Mouse (Mus musculus) CH12.LX (cell line): ENCODE measurements at regions not wholly inside any gene's neighbourhood (a gene's known extent, or its start where the extent isn't known, plus 50 kb on each side); places are given as distances from the start of the nearest gene placed in this dataset.
A peak's percentile ranks its signal among the peaks of the same experiment; 100 is the strongest.

Experiments used
- DNase-seq: peaks from one replicate; pipeline ENCODE4 v3.0.0-alpha.2; 2013; ENCODE audit errors: extremely low read depth
- H3K27ac ChIP-seq: 2 replicates; pipeline ENCODE4 v1.5.1; 2012; ENCODE audit warnings: low read depth, mild to moderate bottlenecking, control low read depth, moderate library complexity; ENCODE audit not compliant: insufficient read depth
- H3K27me3 ChIP-seq: replicated peaks from 2 replicates; pipeline ENCODE3; 2012; ENCODE audit warnings: inconsistent platforms
- H3K36me3 ChIP-seq, 2 experiments: replicated peaks in 1 of 2; 2 replicates each; pipeline versions ENCODE3 to v1.6.1; 2012; ENCODE audit warnings: inconsistent platforms in 1 of 2, low read length in 1 of 2, mild to moderate bottlenecking in 1 of 2, mixed read lengths in 1 of 2, moderate library complexity in 1 of 2; ENCODE audit not compliant: control insufficient read depth in 1 of 2, insufficient read depth in 1 of 2
- H3K4me1 ChIP-seq, 2 experiments: 2 replicates each; pipeline ENCODE4 v1.6.1; 2012; ENCODE audit warnings: inconsistent platforms in 1 of 2, moderate library complexity in 1 of 2; ENCODE audit not compliant: insufficient read depth in 2 of 2, control insufficient read depth in 1 of 2
- H3K4me2 ChIP-seq: 2 replicates; pipeline ENCODE4 v1.6.1; 2012; ENCODE audit warnings: low read depth, mild to moderate bottlenecking, control low read depth; ENCODE audit not compliant: poor library complexity, insufficient read depth, severe bottlenecking
- H3K4me3 ChIP-seq, 3 experiments: fragments of 150-350 bp in 1 of 3; sonication (generic) in 1 of 3; replicated peaks in 1 of 3; 2 replicates each; pipeline versions ENCODE3 to v1.5.1; 2011 to 2012; ENCODE audit warnings: low read depth in 2 of 3, low read length in 2 of 3, mild to moderate bottlenecking in 2 of 3, moderate library complexity in 2 of 3, control low read depth in 1 of 3, improper control_type of control experiment in 1 of 3, inconsistent platforms in 1 of 3, mixed read lengths in 1 of 3; ENCODE audit not compliant: poor library complexity in 1 of 3
- H3K79me2 ChIP-seq: replicated peaks from 2 replicates; pipeline ENCODE4 v1.6.1; 2012; ENCODE audit warnings: mild to moderate bottlenecking, moderate library complexity; ENCODE audit not compliant: control insufficient read depth, poor library complexity, insufficient read depth, severe bottlenecking; ENCODE audit errors: extremely low read depth
- H3K9ac ChIP-seq: 2 replicates; pipeline ENCODE4 v1.6.1; 2012; ENCODE audit warnings: low read depth, mild to moderate bottlenecking, control low read depth, moderate library complexity; ENCODE audit not compliant: insufficient read depth
- H3K9me3 ChIP-seq: replicated peaks from 2 replicates; pipeline ENCODE3; 2012; ENCODE audit warnings: low read length, inconsistent platforms, mixed read lengths
- E2F4 ChIP-seq: IDR thresholded peaks from 2 replicates; pipeline ENCODE4 v1.6.1; 2011; ENCODE audit warnings: low read depth, low read length, improper control_type of control experiment; ENCODE audit not compliant: insufficient replicate concordance
- EP300 ChIP-seq: IDR thresholded peaks from 2 replicates; pipeline ENCODE4 v1.6.1; 2011; ENCODE audit warnings: low read length, improper control_type of control experiment
- ETS1 ChIP-seq: conservative IDR thresholded peaks from 2 replicates; pipeline ENCODE4 v1.6.1; 2012; ENCODE audit warnings: low read depth, mild to moderate bottlenecking, inconsistent platforms, low read length, improper control_type of control experiment, moderate library complexity
- GABPA ChIP-seq: IDR thresholded peaks from 2 replicates; pipeline ENCODE4 v1.6.1; 2012; ENCODE audit warnings: low read depth, low read length, improper control_type of control experiment, inconsistent platforms; ENCODE audit not compliant: insufficient replicate concordance
- JUND ChIP-seq: conservative IDR thresholded peaks from 2 replicates; pipeline ENCODE4 v1.6.1; 2011; ENCODE audit warnings: low read depth, low read length, improper control_type of control experiment
- KAT2A ChIP-seq: IDR thresholded peaks from 2 replicates; pipeline ENCODE4 v1.6.1; 2012; ENCODE audit warnings: low read length, improper control_type of control experiment, inconsistent platforms; ENCODE audit not compliant: insufficient replicate concordance
- MAX ChIP-seq: IDR thresholded peaks from 2 replicates; pipeline ENCODE4 v1.6.1; 2011; ENCODE audit warnings: low read length, improper control_type of control experiment
- MXI1 ChIP-seq: IDR thresholded peaks from 2 replicates; pipeline ENCODE4 v1.6.1; 2011; ENCODE audit warnings: mild to moderate bottlenecking, low read depth, low read length, improper control_type of control experiment
- MYC ChIP-seq: IDR thresholded peaks from 2 replicates; pipeline ENCODE4 v1.6.1; 2011; ENCODE audit warnings: low read depth, mild to moderate bottlenecking, improper control_type of control experiment, low read length
- POLR2AphosphoS2 ChIP-seq: IDR thresholded peaks from 2 replicates; pipeline ENCODE4 v1.6.1; 2011; ENCODE audit warnings: low read depth, low read length, improper control_type of control experiment
- UBTF ChIP-seq: IDR thresholded peaks from 2 replicates; pipeline ENCODE4 v1.6.1; 2012; ENCODE audit warnings: low read depth, mild to moderate bottlenecking, inconsistent platforms, low read length, improper control_type of control experiment, moderate library complexity
- USF1 ChIP-seq: IDR thresholded peaks from 2 replicates; pipeline ENCODE4 v1.6.1; 2014; ENCODE audit warnings: low read depth, mild to moderate bottlenecking, inconsistent platforms, low read length, improper control_type of control experiment
- USF2 ChIP-seq: conservative IDR thresholded peaks from 2 replicates; pipeline ENCODE4 v1.6.1; 2011; ENCODE audit warnings: low read depth, low read length, improper control_type of control experiment
- ZNF384 ChIP-seq: IDR thresholded peaks from 2 replicates; pipeline ENCODE4 v1.6.1; 2012; ENCODE audit warnings: low read depth, low read length, improper control_type of control experiment, inconsistent platforms
- dilution Hi-C: fragments of 300-500 bp; cut with MboI; formaldehyde crosslinking; loops from 2 replicates; pipeline ENCODE4 v1.14.3; 2020; ENCODE audit warnings: low sequenced_read_pairs; ENCODE audit not compliant: extremely low pct_unique_long_range_greater_than_20kb, extremely low pct_ligation_motif_present
- in situ Hi-C: fragments of 300-500 bp; cut with MboI; formaldehyde crosslinking; loops from 3 replicates; pipeline ENCODE4 v1.14.3; 2019; ENCODE audit warnings: low sequenced_read_pairs, low pct_ligation_motif_present, low pct_unique_long_range_greater_than_20kb, mixed read lengths

DNA sequence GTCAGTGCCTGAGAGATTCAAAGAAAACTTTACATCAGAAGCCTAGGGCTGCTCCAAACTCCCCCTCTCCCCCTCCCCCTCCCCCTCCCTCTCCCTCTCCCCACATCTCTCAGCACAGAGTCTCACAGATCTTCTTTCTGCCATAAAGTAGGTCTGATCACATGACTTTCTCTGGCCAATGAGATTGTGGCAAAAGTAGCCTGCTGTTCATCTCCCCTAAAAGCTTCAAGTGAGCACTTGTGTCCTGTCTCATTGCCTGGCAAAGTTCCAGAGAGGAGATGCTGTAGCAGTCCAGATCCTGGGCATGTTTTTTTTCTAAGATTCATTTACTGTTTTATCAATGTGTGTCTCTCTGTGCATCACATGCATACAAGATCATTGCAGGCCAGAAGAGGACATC is 234.5 kb upstream of the Mgmt start:
- H3K4me1 ChIP-seq: no peaks in the 10 kb centered on the region
- H3K27me3 ChIP-seq: peaks cover 50% of the 10 kb centered on the region
- DNase-seq: peak; percentile 1
- in situ Hi-C loops: no loop called here
- TF ChIP-seq GABPA: no peak
- no peak for TF ChIP-seq USF2
- TF ChIP-seq UBTF: no peak
- no peak for TF ChIP-seq POLR2AphosphoS2
- no peaks in the 10 kb centered on the region for H3K79me2 ChIP-seq
- H3K9me3 ChIP-seq: no peaks in the 10 kb centered on the region
- dilution Hi-C loops: no loop called here
- H3K4me3 ChIP-seq: no peak overlapping the region
- no peak overlapping the region for H3K27ac ChIP-seq
- no peak overlapping the region for H3K9ac ChIP-seq
- no peak overlapping the region for H3K4me2 ChIP-seq
- no peaks in the 10 kb centered on the region for H3K36me3 ChIP-seq

DNA sequence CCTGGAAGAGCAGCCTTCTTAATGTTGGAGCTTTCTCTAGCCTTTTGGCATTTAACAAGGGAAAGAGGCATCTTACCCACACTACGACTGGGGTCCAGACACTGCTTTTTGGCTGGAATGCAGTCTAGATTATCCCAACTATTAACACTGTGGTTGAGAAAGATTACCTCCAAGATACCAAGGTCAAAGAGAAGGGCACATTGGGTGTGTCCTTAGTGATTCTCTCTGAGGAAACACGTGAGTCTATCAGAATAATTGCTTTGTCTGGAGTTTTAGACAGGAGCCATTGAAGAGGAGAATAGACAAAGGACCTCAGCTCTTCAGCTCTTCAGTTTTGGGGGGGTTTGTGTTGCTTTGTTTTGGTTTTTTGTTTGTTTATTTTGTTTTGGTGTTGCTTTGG is 234.0 kb upstream of the Mgmt start:
- Histone ChIP-seq H3K4me3 (no peak overlapping the region), H3K36me3 (no peaks in the 10 kb centered on the region), H3K27me3 (peaks cover 52% of the 10 kb centered on the region), H3K79me2 (no peaks in the 10 kb centered on the region), H3K4me1 (no peaks in the 10 kb centered on the region), H3K4me2 (no peak overlapping the region), H3K9ac (no peak overlapping the region), H3K9me3 (no peaks in the 10 kb centered on the region), H3K27ac (no peak overlapping the region)
- TF ChIP-seq UBTF: no peak
- no peak for TF ChIP-seq E2F4
- no peak for TF ChIP-seq ZNF384
- no peak for TF ChIP-seq GABPA
- no peak for TF ChIP-seq EP300
- DNase-seq: no peak
- dilution Hi-C loops: no loop called here
- in situ Hi-C loops: no loop called here

DNA sequence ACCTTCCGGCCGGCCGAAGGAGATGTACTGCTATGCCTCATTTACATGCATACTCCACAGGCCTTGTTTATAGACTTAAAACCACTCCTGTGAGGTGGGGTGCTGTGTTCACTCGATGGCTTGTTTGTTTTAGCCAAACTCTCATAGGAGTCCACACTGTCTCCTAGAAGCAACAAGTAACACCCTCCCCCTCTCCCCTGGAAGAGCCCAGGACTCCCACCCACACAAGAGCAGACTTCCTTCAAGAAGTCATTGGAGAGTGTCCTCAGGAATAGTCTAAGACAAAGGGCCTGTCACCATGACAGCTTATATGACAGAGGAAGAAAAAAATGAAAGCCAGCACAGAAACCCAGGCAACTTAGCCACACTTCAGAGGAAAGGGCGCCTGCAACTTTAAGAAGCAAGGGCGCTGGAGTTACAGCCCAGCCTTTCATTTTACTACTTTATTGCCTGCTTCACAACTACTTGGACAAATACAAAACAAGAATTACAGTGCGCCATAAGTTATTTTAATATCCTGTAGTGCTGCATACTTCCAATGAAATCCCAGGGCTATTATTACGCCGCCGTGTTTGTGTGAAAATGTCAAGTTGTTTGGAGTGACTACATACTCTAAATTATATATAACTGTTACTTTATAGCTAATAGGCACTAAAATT is 229.9 kb upstream of the Mgmt start:
- TF ChIP-seq MAX (no peak), JUND (no peak), POLR2AphosphoS2 (no peak), ETS1 (no peak), MXI1 (no peak), MYC (no peak), KAT2A (no peak), USF1 (no peak), USF2 (no peak), E2F4 (no peak)
- H3K36me3 ChIP-seq: no peaks in the 10 kb centered on the region
- H3K4me1 ChIP-seq: no peaks in the 10 kb centered on the region
- no peak overlapping the region for H3K4me3 ChIP-seq
- no peak overlapping the region for H3K4me2 ChIP-seq
- no peaks in the 10 kb centered on the region for H3K79me2 ChIP-seq
- H3K27me3 ChIP-seq: peaks cover 91% of the 10 kb centered on the region
- H3K9me3 ChIP-seq: no peaks in the 10 kb centered on the region
- no peak for DNase-seq
- no peak overlapping the region for H3K27ac ChIP-seq
- dilution Hi-C loops (no loop called here), in situ Hi-C loops (no loop called here)
- H3K9ac ChIP-seq: no peak overlapping the region
